Mouse (Mus musculus) cerebellum, adult 2 months (tissue): Measurements from ENCODE around the gene Ninj2.

ENCODE experiments used
- CTCF ChIP-seq: fragments of 200-500 bp; IDR thresholded peaks from 2 replicates; pipeline ENCODE4 v1.5.1; 2011; ENCODE audit warnings: low read depth, mild to moderate bottlenecking, control low read depth, low read length, moderate library complexity, borderline replicate concordance; ENCODE audit not compliant: insufficient read depth
- POLR2A ChIP-seq: fragments of 200-500 bp; IDR thresholded peaks from 2 replicates; pipeline ENCODE4 v1.6.1; 2011; ENCODE audit warnings: low read length, control low read depth, borderline replicate concordance; ENCODE audit not compliant: insufficient read depth

- TF ChIP-seq POLR2A (no peak), CTCF (no peak)
These were observed 69.8 kb downstream of the Ninj2 start for GRCm38 (mm10) chr6:120162928-120163327.
